Mouse (Mus musculus) spleen, adult 2 months (tissue): ENCODE data around the gene Rhoc.

Experiments
- CTCF ChIP-seq: fragments of 200-500 bp; IDR thresholded peaks from 2 replicates; pipeline ENCODE4 v1.5.1; 2011; ENCODE audit warnings: mild to moderate bottlenecking, inconsistent platforms; ENCODE audit not compliant: insufficient read depth, insufficient read length, insufficient replicate concordance; ENCODE audit errors: extremely low read depth
- POLR2A ChIP-seq: fragments of 200-500 bp; IDR thresholded peaks from 2 replicates; pipeline ENCODE4 v1.6.1; 2011; ENCODE audit warnings: low read depth, low read length, inconsistent platforms

GRCm38 (mm10) chr3:104770035-104770434, 18.1 kb upstream of the Rhoc start:
- no peak for TF ChIP-seq POLR2A
- TF ChIP-seq CTCF = peak; percentile 50; the same call in 1 of the 2 replicates
